In the genomic region with DNA sequence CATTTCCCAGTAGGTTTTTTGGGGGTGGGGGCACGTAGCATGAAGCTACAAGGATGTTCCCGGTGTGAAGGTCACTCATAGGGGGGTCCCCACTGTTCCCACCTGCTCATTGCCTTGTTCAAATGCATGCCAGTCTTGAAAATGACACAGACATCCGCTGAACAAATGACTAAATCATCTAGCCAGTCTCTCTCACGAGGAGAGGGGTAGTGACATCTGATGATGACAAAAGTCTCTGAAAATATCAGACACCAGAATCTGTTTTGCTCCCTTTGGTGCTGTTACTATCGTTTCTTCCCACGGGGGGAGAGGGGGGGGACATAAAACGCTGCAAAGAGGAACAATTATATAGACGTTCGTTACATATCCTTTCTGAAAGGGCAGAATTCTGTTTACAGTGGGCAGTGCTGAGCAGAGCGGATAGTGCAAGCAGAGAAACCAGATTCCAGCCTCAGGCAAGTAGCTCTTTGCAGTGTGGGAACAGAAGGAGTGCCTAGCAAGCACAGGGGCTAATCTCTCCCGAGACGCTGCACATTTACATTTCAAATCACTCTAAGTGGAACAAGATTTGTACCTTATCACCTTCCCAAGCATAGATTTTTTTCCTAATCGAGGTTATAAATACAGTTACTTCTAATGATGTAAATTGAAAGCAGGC, we compare ENCODE assay signal across 13 mouse cellular contexts.
DNase-seq lines count a peak whose midpoint lies in the region; ATAC-seq lines count a peak whose summit lies in the region.
"Had no signal": no experiment of that assay in that cellular context is flagged by ENCODE, and none has a peak within 500 bp of the region (broad histone marks: within the 10 kb centered on the region; RNA-seq: fewer than 3 reads in every experiment).

No protein-coding gene starts in this region.

- no peaks in the 10 kb centered on the region for H3K36me3 ChIP-seq in forebrain, embryonic 14.5 days (ENCODE audit: control insufficient read depth, insufficient read depth, low read length)
- H3K36me3 ChIP-seq in midbrain, embryonic 13.5 days: no peaks in the 10 kb centered on the region

- H3K27me3 ChIP-seq in forebrain, embryonic 14.5 days (replicated peaks; ENCODE audit: control insufficient read depth, insufficient read depth, low read length): no peaks in the 10 kb centered on the region
- H3K27me3 ChIP-seq in midbrain, embryonic 13.5 days: no peaks in the 10 kb centered on the region

- H3K4me1 ChIP-seq in forebrain, embryonic 14.5 days (ENCODE audit: control insufficient read depth, insufficient read depth, low read length): no peaks in the 10 kb centered on the region; the same call in 1 of the 2 replicates
- peaks cover 20% of the 10 kb centered on the region for H3K4me1 ChIP-seq in midbrain, embryonic 13.5 days (replicated peaks)

- no peak overlapping the region for H3K4me3 ChIP-seq in forebrain, embryonic 14.5 days (ENCODE audit: low read depth, low read length)
- H3K4me3 ChIP-seq in midbrain, embryonic 13.5 days (replicated peaks): no peak overlapping the region

- no peak overlapping the region for H3K9ac ChIP-seq in forebrain, embryonic 14.5 days (ENCODE audit: low read length)
- H3K9ac ChIP-seq in midbrain, embryonic 13.5 days (replicated peaks): 0 out of 2 replicates have a peak overlapping the region, but pooled peaks have one; percentile 11

- H3K9me3 ChIP-seq in forebrain, embryonic 14.5 days (replicated peaks; ENCODE audit: control insufficient read depth, low read length): no peaks in the 10 kb centered on the region
- H3K9me3 ChIP-seq in midbrain, embryonic 13.5 days: no peaks in the 10 kb centered on the region

- WGBS in forebrain, embryonic 14.5 days: 47% methylated on average over 13 of the region's 13 CpGs
- WGBS in midbrain, embryonic 13.5 days: 27% methylated on average over 13 of the region's 13 CpGs

- H3K27ac ChIP-seq in forebrain, embryonic 14.5 days (ENCODE audit: low read depth, low read length): no peak overlapping the region
- peak overlapping the region; percentile 79 for H3K27ac ChIP-seq in midbrain, embryonic 13.5 days

- ATAC-seq in forebrain, embryonic 14.5 days: peak; percentile 65; the same call in 1 of the 2 replicates
- peak; percentile 97 for ATAC-seq in midbrain, embryonic 13.5 days

- no peak overlapping the region for H3K4me2 ChIP-seq in forebrain, embryonic 14.5 days (ENCODE audit: low read length)
- H3K4me2 ChIP-seq in midbrain, embryonic 13.5 days (replicated peaks): peak overlapping the region; percentile 29

- peak; percentile 29 for DNase-seq in embryo, embryonic 10 days (ENCODE audit: low spot score)
- no peak for DNase-seq in embryo, embryonic 9.5 days (ENCODE audit: extremely low spot score)
- peak; percentile 6 for DNase-seq in R1 (ENCODE audit: low read depth, low spot score)
- peak; percentile 52 for DNase-seq in forebrain, embryonic 14.5 days (ENCODE audit: low spot score)
- no peak for DNase-seq in left cerebral cortex, postnatal 10 days (ENCODE audit: extremely low spot score in 1 of 2, low spot score in 2 of 2)
- DNase-seq in left cerebral cortex, adult 11 months (ENCODE audit: low spot score): no peak
- DNase-seq in kidney, postnatal 14 days: no peak
- DNase-seq: adrenal gland, adult 8-10 months; cerebellum, adult 8-10 months; kidney, adult 18-20 months; spleen, adult 18-20 months; thymus, postnatal 4 days had no signal

- intact Hi-C loops in left cerebral cortex, postnatal 10 days (cut with DNase I): no loop called here

Comparison
In these comparisons a context has a peak if more than half of its experiments do, and no peak if none do; other contexts are left out.
1. DNase-seq: peak in embryo, embryonic 10 days (single experiment), R1 (single experiment) and forebrain, embryonic 14.5 days (single experiment); none in embryo, embryonic 9.5 days (single experiment), left cerebral cortex, postnatal 10 days (0 of 2), left cerebral cortex, adult 11 months (single experiment) and kidney, postnatal 14 days (single experiment).